Mouse (Mus musculus) CH12.LX (cell line): ENCODE measurements around the gene Casp4. TPM values are rescaled to one million over a fixed set of nuclear protein-coding genes. Genes with fewer than 3 reads are reported as not detected.

Source experiments
- DNase-seq: peaks from one replicate; pipeline ENCODE4 v3.0.0-alpha.2; 2013; ENCODE audit errors: extremely low read depth
- H3K27ac ChIP-seq: 2 replicates; pipeline ENCODE4 v1.5.1; 2012; ENCODE audit warnings: low read depth, mild to moderate bottlenecking, control low read depth, moderate library complexity; ENCODE audit not compliant: insufficient read depth
- H3K27me3 ChIP-seq: replicated peaks from 2 replicates; pipeline ENCODE3; 2012; ENCODE audit warnings: inconsistent platforms
- H3K36me3 ChIP-seq, 2 experiments: replicated peaks in 1 of 2; 2 replicates each; pipeline versions ENCODE3 to v1.6.1; 2012; ENCODE audit warnings: inconsistent platforms in 1 of 2, low read length in 1 of 2, mild to moderate bottlenecking in 1 of 2, mixed read lengths in 1 of 2, moderate library complexity in 1 of 2; ENCODE audit not compliant: control insufficient read depth in 1 of 2, insufficient read depth in 1 of 2
- H3K4me1 ChIP-seq, 2 experiments: 2 replicates each; pipeline ENCODE4 v1.6.1; 2012; ENCODE audit warnings: inconsistent platforms in 1 of 2, moderate library complexity in 1 of 2; ENCODE audit not compliant: insufficient read depth in 2 of 2, control insufficient read depth in 1 of 2
- H3K4me2 ChIP-seq: 2 replicates; pipeline ENCODE4 v1.6.1; 2012; ENCODE audit warnings: low read depth, mild to moderate bottlenecking, control low read depth; ENCODE audit not compliant: poor library complexity, insufficient read depth, severe bottlenecking
- H3K4me3 ChIP-seq, 3 experiments: fragments of 150-350 bp in 1 of 3; sonication (generic) in 1 of 3; replicated peaks in 1 of 3; 2 replicates each; pipeline versions ENCODE3 to v1.5.1; 2011 to 2012; ENCODE audit warnings: low read depth in 2 of 3, low read length in 2 of 3, mild to moderate bottlenecking in 2 of 3, moderate library complexity in 2 of 3, control low read depth in 1 of 3, improper control_type of control experiment in 1 of 3, inconsistent platforms in 1 of 3, mixed read lengths in 1 of 3; ENCODE audit not compliant: poor library complexity in 1 of 3
- H3K79me2 ChIP-seq: replicated peaks from 2 replicates; pipeline ENCODE4 v1.6.1; 2012; ENCODE audit warnings: mild to moderate bottlenecking, moderate library complexity; ENCODE audit not compliant: control insufficient read depth, poor library complexity, insufficient read depth, severe bottlenecking; ENCODE audit errors: extremely low read depth
- H3K9ac ChIP-seq: 2 replicates; pipeline ENCODE4 v1.6.1; 2012; ENCODE audit warnings: low read depth, mild to moderate bottlenecking, control low read depth, moderate library complexity; ENCODE audit not compliant: insufficient read depth
- H3K9me3 ChIP-seq: replicated peaks from 2 replicates; pipeline ENCODE3; 2012; ENCODE audit warnings: low read length, inconsistent platforms, mixed read lengths
- BHLHE40 ChIP-seq: IDR thresholded peaks from 2 replicates; pipeline ENCODE4 v1.6.1; 2011; ENCODE audit warnings: mild to moderate bottlenecking, low read depth, low read length, improper control_type of control experiment
- E2F4 ChIP-seq: IDR thresholded peaks from 2 replicates; pipeline ENCODE4 v1.6.1; 2011; ENCODE audit warnings: low read depth, low read length, improper control_type of control experiment; ENCODE audit not compliant: insufficient replicate concordance
- ELF1 ChIP-seq: IDR thresholded peaks from 2 replicates; pipeline ENCODE4 v1.6.1; 2014; ENCODE audit warnings: low read depth, mild to moderate bottlenecking, inconsistent platforms, low read length, improper control_type of control experiment
- GABPA ChIP-seq: IDR thresholded peaks from 2 replicates; pipeline ENCODE4 v1.6.1; 2012; ENCODE audit warnings: low read depth, low read length, improper control_type of control experiment, inconsistent platforms; ENCODE audit not compliant: insufficient replicate concordance
- HCFC1 ChIP-seq: IDR thresholded peaks from 2 replicates; pipeline ENCODE4 v1.6.1; 2012; ENCODE audit warnings: low read depth, mild to moderate bottlenecking, inconsistent platforms, low read length, improper control_type of control experiment
- IRF4 ChIP-seq: IDR thresholded peaks from 2 replicates; pipeline ENCODE4 v1.6.1; 2014; ENCODE audit warnings: low read depth, mild to moderate bottlenecking, inconsistent platforms, low read length, improper control_type of control experiment
- JUN ChIP-seq: IDR thresholded peaks from 2 replicates; pipeline ENCODE4 v1.6.1; 2011; ENCODE audit warnings: low read depth, mild to moderate bottlenecking, low read length, improper control_type of control experiment, moderate library complexity; ENCODE audit not compliant: insufficient read depth
- KAT2A ChIP-seq: IDR thresholded peaks from 2 replicates; pipeline ENCODE4 v1.6.1; 2012; ENCODE audit warnings: low read length, improper control_type of control experiment, inconsistent platforms; ENCODE audit not compliant: insufficient replicate concordance
- MAZ ChIP-seq: IDR thresholded peaks from 2 replicates; pipeline ENCODE4 v1.6.1; 2012; ENCODE audit warnings: low read depth, mild to moderate bottlenecking, inconsistent platforms, low read length, improper control_type of control experiment, moderate library complexity
- NRF1 ChIP-seq: IDR thresholded peaks from 2 replicates; pipeline ENCODE4 v1.6.1; 2014; ENCODE audit warnings: low read depth, mild to moderate bottlenecking, inconsistent platforms, low read length, improper control_type of control experiment, moderate library complexity
- POLR2A ChIP-seq: IDR thresholded peaks from 2 replicates; pipeline ENCODE4 v1.6.1; 2011; ENCODE audit warnings: low read depth, mild to moderate bottlenecking, improper control_type of control experiment, low read length
- RAD21 ChIP-seq: IDR thresholded peaks from 2 replicates; pipeline ENCODE4 v1.6.1; 2011; ENCODE audit warnings: low read depth, mild to moderate bottlenecking, low read length, improper control_type of control experiment, moderate library complexity
- TBP ChIP-seq: conservative IDR thresholded peaks from 2 replicates; pipeline ENCODE4 v1.6.1; 2011; ENCODE audit warnings: low read depth, low read length, improper control_type of control experiment
- TCF12 ChIP-seq: IDR thresholded peaks from 2 replicates; pipeline ENCODE4 v1.6.1; 2014; ENCODE audit warnings: low read depth, mild to moderate bottlenecking, inconsistent platforms, low read length, improper control_type of control experiment
- USF1 ChIP-seq: IDR thresholded peaks from 2 replicates; pipeline ENCODE4 v1.6.1; 2014; ENCODE audit warnings: low read depth, mild to moderate bottlenecking, inconsistent platforms, low read length, improper control_type of control experiment
- ZC3H11A ChIP-seq: IDR thresholded peaks from 2 replicates; pipeline ENCODE4 v1.6.1; 2012; ENCODE audit warnings: low read depth, mild to moderate bottlenecking, inconsistent platforms, low read length, improper control_type of control experiment
- ZKSCAN1 ChIP-seq: IDR thresholded peaks from 2 replicates; pipeline ENCODE4 v1.6.1; 2012; ENCODE audit warnings: low read depth, inconsistent platforms, low read length, improper control_type of control experiment, borderline replicate concordance
- ZNF384 ChIP-seq: IDR thresholded peaks from 2 replicates; pipeline ENCODE4 v1.6.1; 2012; ENCODE audit warnings: low read depth, low read length, improper control_type of control experiment, inconsistent platforms
- dilution Hi-C: fragments of 300-500 bp; cut with MboI; formaldehyde crosslinking; loops from 2 replicates; pipeline ENCODE4 v1.14.3; 2020; ENCODE audit warnings: low sequenced_read_pairs; ENCODE audit not compliant: extremely low pct_unique_long_range_greater_than_20kb, extremely low pct_ligation_motif_present
- in situ Hi-C: fragments of 300-500 bp; cut with MboI; formaldehyde crosslinking; loops from 3 replicates; pipeline ENCODE4 v1.14.3; 2019; ENCODE audit warnings: low sequenced_read_pairs, low pct_ligation_motif_present, low pct_unique_long_range_greater_than_20kb, mixed read lengths
- polyA plus RNA-seq: library from polyadenylated mRNA; unstranded; fragments of >175 nt; gene quantifications from 2 replicates; pipeline ENCODE4 v1.2.1, GENCODE M21; 2012; ENCODE audit warnings: low read depth; ENCODE audit not compliant: insufficient read length
- total RNA-seq, 2 experiments: library from RNA; depleted of rRNA; stranded (reverse); fragments of 300-350 nt in 1 of 2; fragments of >200 nt in 1 of 2; gene quantifications; 2 replicates each; pipeline ENCODE4 v1.2.3; 2012 to 2014

Gene Casp4
- total and polyA plus RNA-seq, 3 experiments = 83.7 to 182 (median 113) TPM

DNA sequence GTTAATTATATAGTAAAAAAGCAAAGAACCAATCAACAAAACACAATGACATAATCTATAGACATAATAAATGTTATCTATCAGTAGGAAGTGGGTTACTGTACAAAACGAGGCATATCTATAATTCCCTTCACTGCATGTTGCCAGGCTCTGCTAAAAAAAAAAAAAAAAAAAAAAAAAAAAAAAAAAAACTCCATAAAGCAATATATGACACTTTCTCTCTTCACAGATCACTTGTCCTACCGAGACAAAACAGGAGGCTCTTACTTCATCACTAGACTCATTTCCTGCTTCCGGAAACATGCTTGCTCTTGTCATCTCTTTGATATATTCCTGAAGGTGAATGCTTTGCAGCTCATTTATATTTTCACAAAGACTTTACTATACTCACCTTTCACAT, 19.6 kb downstream of the Casp4 start:
- no peak for DNase-seq
- no peaks in the 10 kb centered on the region for H3K9me3 ChIP-seq
- no peak for TF ChIP-seq BHLHE40
- no peak for TF ChIP-seq TBP
- TF ChIP-seq RAD21 = no peak
- no peak for TF ChIP-seq JUN
- TF ChIP-seq POLR2A = no peak
- TF ChIP-seq IRF4 = no peak
- TF ChIP-seq ZNF384 = peak; percentile 60
- TF ChIP-seq, all 38 proteins: peak for 1
- no peak overlapping the region for H3K4me2 ChIP-seq
- dilution Hi-C loops (no loop called here), in situ Hi-C loops (no loop called here)
- peaks cover 0 to 7% of the 10 kb centered on the region in 2 experiments; a peak in 1 of 4 replicates for H3K4me1 ChIP-seq
- no peaks in the 10 kb centered on the region for H3K79me2 ChIP-seq
- H3K36me3 ChIP-seq = peaks cover 31 to 74% of the 10 kb centered on the region in 2 experiments
- no peaks in the 10 kb centered on the region for H3K27me3 ChIP-seq
- no peak overlapping the region for H3K27ac ChIP-seq
- no peak overlapping the region for H3K4me3 ChIP-seq
- no peak overlapping the region for H3K9ac ChIP-seq

DNA sequence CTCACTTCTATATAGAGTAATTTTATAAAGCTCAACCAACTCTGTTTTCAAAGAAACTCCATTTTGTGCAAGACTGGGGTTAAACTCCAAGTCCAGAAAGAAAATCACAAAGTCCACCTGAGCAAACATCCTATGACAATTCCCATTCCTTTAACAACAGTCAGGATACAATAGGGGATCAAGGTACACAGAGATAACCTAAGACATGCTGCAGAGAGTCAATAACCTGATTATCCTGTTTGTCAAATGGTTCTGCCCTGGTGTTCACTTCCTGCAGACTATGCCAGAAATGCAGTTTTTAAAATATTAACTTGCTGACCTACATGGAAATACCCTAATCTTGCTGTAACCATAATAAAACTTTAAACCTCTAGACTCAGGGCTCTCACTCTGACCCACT, 23.8 kb downstream of the Casp4 start:
- no peaks in the 10 kb centered on the region for H3K79me2 ChIP-seq
- no peak overlapping the region for H3K27ac ChIP-seq
- DNase-seq = no peak
- no peaks in the 10 kb centered on the region for H3K27me3 ChIP-seq
- no peak for TF ChIP-seq ZKSCAN1
- TF ChIP-seq HCFC1 = no peak
- TF ChIP-seq KAT2A = no peak
- TF ChIP-seq E2F4 = no peak
- TF ChIP-seq NRF1 = no peak
- no peak for TF ChIP-seq ELF1
- TF ChIP-seq GABPA = no peak
- TF ChIP-seq ZC3H11A = no peak
- TF ChIP-seq USF1 = no peak
- no peak for TF ChIP-seq TCF12
- TF ChIP-seq MAZ = no peak
- H3K9ac ChIP-seq = no peak overlapping the region
- dilution Hi-C loops = no loop called here
- H3K9me3 ChIP-seq = no peaks in the 10 kb centered on the region
- peaks cover 0 to 7% of the 10 kb centered on the region in 2 experiments; a peak in 1 of 4 replicates for H3K4me1 ChIP-seq
- H3K4me2 ChIP-seq = no peak overlapping the region
- no peak overlapping the region for H3K4me3 ChIP-seq
- peaks cover 33 to 68% of the 10 kb centered on the region in 2 experiments for H3K36me3 ChIP-seq
- in situ Hi-C loops = no loop called here
